Mouse (Mus musculus) kidney, adult 8-10 months (tissue): ENCODE results near the gene Plk5.

Experiments used
- DNase-seq, 2 experiments: peaks; one replicate each; pipeline ENCODE4 v3.0.0; 2022

The Plk5 gene

GRCm38 (mm10) chr10:80357994-80358639 lies 1.9 kb downstream of the Plk5 start:
- DNase-seq: peak in 1 of 2 experiments; percentile 59

- DNase-seq: no peak
Measured at GRCm38 (mm10) chr10:80363734-80364133, 7.5 kb downstream of the Plk5 start.

- DNase-seq: no peak
Measured at GRCm38 (mm10) chr10:80365736-80366135, 9.5 kb downstream of the Plk5 start.

GRCm38 (mm10) chr10:80367954-80368353 lies 11.7 kb downstream of the Plk5 start:
- DNase-seq: no peak

GRCm38 (mm10) chr10:80368392-80368791 lies 12.1 kb downstream of the Plk5 start:
- DNase-seq: no peak

- no peak for DNase-seq
Measured at GRCm38 (mm10) chr10:80369995-80370747, 13.9 kb downstream of the Plk5 start.

- peak; percentile 53 to 65 for DNase-seq
Measured at GRCm38 (mm10) chr10:80371411-80371966, 15.2 kb downstream of the Plk5 start.

GRCm38 (mm10) chr10:80371983-80372382 lies 15.7 kb downstream of the Plk5 start:
- DNase-seq: no peak

GRCm38 (mm10) chr10:80372706-80373105 lies 16.4 kb downstream of the Plk5 start:
- no peak for DNase-seq

GRCm38 (mm10) chr10:80374063-80374462 lies 17.8 kb downstream of the Plk5 start:
- peak; percentile 79 to 90 for DNase-seq

GRCm38 (mm10) chr10:80376160-80376559 lies 19.9 kb downstream of the Plk5 start:
- DNase-seq: peak; percentile 82 to 94

GRCm38 (mm10) chr10:80377716-80378115 lies 21.5 kb downstream of the Plk5 start:
- DNase-seq: no peak

- no peak for DNase-seq
Measured at GRCm38 (mm10) chr10:80382641-80383365, 26.5 kb downstream of the Plk5 start.

- DNase-seq: no peak
Measured at GRCm38 (mm10) chr10:80383431-80383830, 27.2 kb downstream of the Plk5 start.

- DNase-seq: no peak
Measured at GRCm38 (mm10) chr10:80384115-80384639, 27.9 kb downstream of the Plk5 start.

- no peak for DNase-seq
Measured at GRCm38 (mm10) chr10:80384709-80385108, 28.4 kb downstream of the Plk5 start.

- DNase-seq: no peak
Measured at GRCm38 (mm10) chr10:80385310-80385709, 29.1 kb downstream of the Plk5 start.

- DNase-seq: no peak
Measured at GRCm38 (mm10) chr10:80385811-80386734, 29.8 kb downstream of the Plk5 start.

GRCm38 (mm10) chr10:80386735-80387471 lies 30.6 kb downstream of the Plk5 start:
- no peak for DNase-seq

- peak; percentile 76 to 83 for DNase-seq
Measured at GRCm38 (mm10) chr10:80387522-80387959, 31.3 kb downstream of the Plk5 start, which contains the start of gene Mex3d. Gene Mex3d (minus strand): TSS chr10:80387659.

GRCm38 (mm10) chr10:80388731-80389130 lies 32.5 kb downstream of the Plk5 start:
- DNase-seq: no peak
